Mouse (Mus musculus): ENCODE measurements around the gene Agap2. TPM values are rescaled to one million over a fixed set of nuclear protein-coding genes. Genes with fewer than 3 reads are reported as not detected.

Gene Agap2
- polyA plus RNA-seq, 1 experiment, result 5.2 TPM

- 0 out of 2 replicates have a peak, but pooled peaks cover 3% of the 10 kb centered on the region for H3K4me1 ChIP-seq (ENCODE audit: control insufficient read depth, insufficient read depth, low read length)
- H3K4me3 ChIP-seq (replicated peaks; ENCODE audit: extremely low read depth, low read depth, low read length), result no peak overlapping the region
- WGBS, result 7% methylated on average over 5 of the region's 5 CpGs
- DNase-seq, result no peak
- TF ChIP-seq POLR2A (IDR thresholded peaks at IDR 0.05; ENCODE audit: borderline replicate concordance, extremely low read depth, low read depth, low read length) (no peak), CTCF (IDR thresholded peaks at IDR 0.05; ENCODE audit: insufficient read depth, low read length) (no peak)
Observed at GRCm38 (mm10) chr10:127042468-127043115, 32.5 kb upstream of the Agap2 start.

GRCm38 (mm10) chr10:127043187-127043586 is 31.9 kb upstream of the Agap2 start:
- H3K4me1 ChIP-seq (ENCODE audit: control insufficient read depth, insufficient read depth, low read length), result 0 out of 2 replicates have a peak, but pooled peaks cover 3% of the 10 kb centered on the region
- 89% methylated on average over 6 of the region's 6 CpGs for WGBS
- no peak for TF ChIP-seq POLR2A (IDR thresholded peaks at IDR 0.05; ENCODE audit: borderline replicate concordance, extremely low read depth, low read depth, low read length)
- TF ChIP-seq CTCF (IDR thresholded peaks at IDR 0.05; ENCODE audit: insufficient read depth, low read length), result no peak
- H3K4me3 ChIP-seq (replicated peaks; ENCODE audit: extremely low read depth, low read depth, low read length), result no peak overlapping the region
- DNase-seq, result no peak

- peaks cover 3% of the 10 kb centered on the region; the same call in 1 of the 2 replicates for H3K4me1 ChIP-seq (ENCODE audit: control insufficient read depth, insufficient read depth, low read length)
- H3K4me3 ChIP-seq (replicated peaks; ENCODE audit: extremely low read depth, low read depth, low read length), result no peak within 1 kb of the TSS
- 39% methylated on average over 5 of the region's 5 CpGs for WGBS
- no peak for DNase-seq
- no peak for TF ChIP-seq CTCF (IDR thresholded peaks at IDR 0.05; ENCODE audit: insufficient read depth, low read length)
Observed at GRCm38 (mm10) chr10:127047954-127048353, 27.1 kb upstream of the Agap2 start, which contains the start of gene Cyp27b1. Gene Cyp27b1, plus strand, starts transcription at chr10:127048250.

- H3K4me1 ChIP-seq (ENCODE audit: control insufficient read depth, insufficient read depth, low read length), result peaks cover 3% of the 10 kb centered on the region; the same call in 1 of the 2 replicates
- 6% methylated on average over 35 of the region's 35 CpGs for WGBS
- no peak for DNase-seq
- H3K4me3 ChIP-seq (replicated peaks; ENCODE audit: extremely low read depth, low read depth, low read length), result no peak overlapping the region
- TF ChIP-seq POLR2A (IDR thresholded peaks at IDR 0.05; ENCODE audit: borderline replicate concordance, extremely low read depth, low read depth, low read length) (no peak), CTCF (IDR thresholded peaks at IDR 0.05; ENCODE audit: insufficient read depth, low read length) (no peak)
Observed at GRCm38 (mm10) chr10:127048608-127049394, 26.3 kb upstream of the Agap2 start.

GRCm38 (mm10) chr10:127049395-127050118 is 25.5 kb upstream of the Agap2 start:
- Histone ChIP-seq H3K4me1 (ENCODE audit: control insufficient read depth, insufficient read depth, low read length) (peaks cover 3% of the 10 kb centered on the region; the same call in 1 of the 2 replicates), H3K4me3 (replicated peaks; ENCODE audit: extremely low read depth, low read depth, low read length) (no peak overlapping the region)
- peak; percentile 17 for DNase-seq
- TF ChIP-seq CTCF (IDR thresholded peaks at IDR 0.05; ENCODE audit: insufficient read depth, low read length) (0 out of 2 replicates have a peak, but pooled peaks have one; percentile 7), POLR2A (IDR thresholded peaks at IDR 0.05; ENCODE audit: borderline replicate concordance, extremely low read depth, low read depth, low read length) (no peak)
- 3% methylated on average over 29 of the region's 29 CpGs for WGBS

GRCm38 (mm10) chr10:127050119-127050474 is 25.0 kb upstream of the Agap2 start:
- H3K4me1 ChIP-seq (ENCODE audit: control insufficient read depth, insufficient read depth, low read length), result peaks cover 3% of the 10 kb centered on the region; the same call in 1 of the 2 replicates
- no peak overlapping the region for H3K4me3 ChIP-seq (replicated peaks; ENCODE audit: extremely low read depth, low read depth, low read length)
- 9% methylated on average over 10 of the region's 10 CpGs for WGBS
- TF ChIP-seq POLR2A (IDR thresholded peaks at IDR 0.05; ENCODE audit: borderline replicate concordance, extremely low read depth, low read depth, low read length) (no peak), CTCF (IDR thresholded peaks at IDR 0.05; ENCODE audit: insufficient read depth, low read length) (no peak)
- DNase-seq, result no peak

GRCm38 (mm10) chr10:127054646-127055045 is 20.4 kb upstream of the Agap2 start:
- WGBS, result 72% methylated on average over 4 of the region's 4 CpGs
- TF ChIP-seq POLR2A (IDR thresholded peaks at IDR 0.05; ENCODE audit: borderline replicate concordance, extremely low read depth, low read depth, low read length) (no peak), CTCF (IDR thresholded peaks at IDR 0.05; ENCODE audit: insufficient read depth, low read length) (no peak)
- DNase-seq, result no peak
- Histone ChIP-seq H3K4me1 (ENCODE audit: control insufficient read depth, insufficient read depth, low read length) (no peaks in the 10 kb centered on the region), H3K4me3 (replicated peaks; ENCODE audit: extremely low read depth, low read depth, low read length) (no peak overlapping the region)

- no peak for TF ChIP-seq CTCF (IDR thresholded peaks at IDR 0.05; ENCODE audit: insufficient read depth, low read length)
- TF ChIP-seq POLR2A (IDR thresholded peaks at IDR 0.05; ENCODE audit: borderline replicate concordance, extremely low read depth, low read depth, low read length), result no peak
- Histone ChIP-seq H3K4me1 (ENCODE audit: control insufficient read depth, insufficient read depth, low read length) (0 out of 2 replicates have a peak, but pooled peaks cover 1% of the 10 kb centered on the region), H3K4me3 (replicated peaks; ENCODE audit: extremely low read depth, low read depth, low read length) (no peak overlapping the region)
- DNase-seq, result no peak
- 74% methylated on average over 8 of the region's 8 CpGs for WGBS
Observed at GRCm38 (mm10) chr10:127055406-127055805, 19.7 kb upstream of the Agap2 start.

- no peak overlapping the region for H3K4me3 ChIP-seq (replicated peaks; ENCODE audit: extremely low read depth, low read depth, low read length)
- DNase-seq, result no peak
- H3K4me1 ChIP-seq (ENCODE audit: control insufficient read depth, insufficient read depth, low read length), result 0 out of 2 replicates have a peak, but pooled peaks cover 2% of the 10 kb centered on the region
- 85% methylated on average over 20 of the region's 20 CpGs for WGBS
- TF ChIP-seq CTCF (IDR thresholded peaks at IDR 0.05; ENCODE audit: insufficient read depth, low read length) (no peak), POLR2A (IDR thresholded peaks at IDR 0.05; ENCODE audit: borderline replicate concordance, extremely low read depth, low read depth, low read length) (no peak)
Observed at GRCm38 (mm10) chr10:127056490-127056889, 18.6 kb upstream of the Agap2 start.

All from lung, adult 2 months (tissue).